Mouse (Mus musculus) layer of hippocampus, adult 18-20 months (tissue): ENCODE data around the gene Spaca7. TPM values are rescaled to one million over a fixed set of nuclear protein-coding genes. Genes with fewer than 3 reads are reported as not detected.
A peak's percentile ranks its signal among the peaks of the same experiment; 100 is the strongest.

Experiments used
- DNase-seq, 2 experiments: peaks; one replicate each; pipeline ENCODE4 v3.0.0; 2022; ENCODE audit warnings: low spot score in 2 of 2
- long read RNA-seq: library from polyadenylated mRNA; stranded (forward); transcript quantifications from one replicate; pipeline ENCODE4 v2.0.0, GENCODE M21; 2021
- total RNA-seq, 2 experiments: library from RNA; stranded (reverse); gene quantifications; 2 replicates each; pipeline ENCODE4 v1.2.3; 2021

The Spaca7 gene
- not detected for total RNA-seq
- long read RNA-seq: 0 reads

DNA sequence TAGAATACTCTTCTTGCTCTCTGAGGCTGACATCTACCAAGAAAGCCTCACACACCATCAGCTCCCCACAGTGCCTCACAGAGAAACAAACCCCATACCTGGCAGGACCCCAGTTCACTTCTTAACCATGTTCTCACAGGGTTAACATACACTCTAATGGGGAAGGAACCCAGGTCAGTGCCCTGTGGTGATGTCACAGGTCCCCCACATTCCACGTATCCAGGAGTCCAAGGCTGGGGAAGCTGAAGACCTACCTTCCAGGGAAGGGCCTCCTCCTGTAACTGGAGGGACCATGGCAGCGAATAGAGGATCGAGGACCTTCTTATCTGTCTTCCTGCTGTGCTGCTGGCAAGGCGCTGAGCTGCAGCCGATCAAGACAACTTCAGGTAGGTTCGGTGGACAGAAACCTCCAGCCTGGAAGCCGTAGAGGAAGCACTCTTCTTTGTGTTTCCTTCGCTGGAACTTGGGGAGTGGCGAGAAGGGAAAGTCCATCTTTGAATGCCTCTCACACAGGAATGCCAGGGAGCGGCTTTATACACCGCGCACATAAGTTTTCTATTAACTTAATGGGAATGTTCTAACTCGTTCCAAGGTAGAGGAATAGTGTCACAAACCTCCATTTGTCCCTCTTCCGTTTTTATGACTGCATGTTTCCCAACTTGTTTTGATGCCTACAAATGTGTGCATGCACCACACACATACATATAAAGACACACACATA lies at the start of gene Spaca7:
Gene Spaca7, plus strand, starts transcription at position 216 of the 721 bp plus-strand sequence.
- DNase-seq: no peak

DNA sequence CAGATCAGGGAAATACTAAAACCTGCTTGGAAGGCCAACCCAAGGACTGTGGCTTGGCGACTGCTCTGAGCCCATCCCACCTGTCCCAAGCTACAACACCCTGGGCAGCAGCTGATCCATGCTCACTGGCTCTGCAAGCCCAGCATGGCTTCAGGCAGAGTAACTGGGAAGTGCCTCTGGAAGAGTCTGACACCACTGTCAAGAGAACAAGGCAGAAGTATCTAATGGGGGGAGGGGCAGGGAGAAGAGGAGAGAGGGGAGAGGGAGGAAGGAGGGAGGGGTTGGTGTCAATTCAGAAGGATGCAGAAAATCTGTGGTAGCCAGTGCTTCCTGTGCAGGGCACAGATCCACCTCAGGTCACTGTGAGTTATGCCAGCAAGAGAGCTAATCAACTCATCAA lies 48.5 kb upstream of the Spaca7 start:
- no peak for DNase-seq

DNA sequence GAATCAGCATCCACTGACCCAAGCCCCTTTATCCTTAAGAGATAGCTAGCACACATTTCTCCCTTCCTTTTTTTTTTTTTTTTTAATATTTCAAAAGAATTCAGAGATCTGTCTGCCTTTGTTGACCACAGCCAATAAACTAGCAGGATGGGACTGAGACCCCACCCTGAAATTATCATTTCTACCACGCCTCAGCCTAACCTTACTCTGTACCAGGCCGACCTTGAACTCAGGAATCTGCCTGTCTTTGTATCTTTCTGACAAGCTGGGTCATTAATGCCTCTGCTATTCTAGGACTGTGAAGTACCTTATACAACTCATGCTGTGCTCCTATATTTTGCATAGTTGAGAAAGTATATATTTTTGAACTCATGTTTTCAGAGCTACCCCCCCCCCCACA lies 44.2 kb upstream of the Spaca7 start:
- DNase-seq: no peak

- peak in 1 of 2 experiments; percentile 8 for DNase-seq
Measured at GRCm38 (mm10) chr8:12535617-12536016, 37.2 kb upstream of the Spaca7 start.

DNA sequence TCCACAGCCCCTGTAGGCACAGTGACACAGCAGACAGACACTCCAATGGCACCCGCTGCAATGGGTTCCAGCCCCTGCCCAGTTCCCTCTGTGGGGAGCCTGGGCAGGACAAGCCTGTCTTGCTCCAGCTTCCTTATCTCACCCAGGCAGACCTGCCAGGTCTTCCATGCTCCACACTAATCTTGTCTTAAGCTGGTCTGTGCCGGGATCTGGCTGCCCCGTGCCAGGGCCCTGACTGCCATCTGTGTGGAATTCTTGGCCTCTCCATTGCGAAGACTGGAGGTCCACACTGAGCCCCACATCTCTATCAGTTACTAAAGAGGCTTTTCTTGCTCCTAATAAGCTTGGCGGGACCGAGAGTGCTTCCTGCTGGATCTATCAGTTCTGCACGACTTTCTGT lies 36.5 kb upstream of the Spaca7 start:
- DNase-seq: no peak

DNA sequence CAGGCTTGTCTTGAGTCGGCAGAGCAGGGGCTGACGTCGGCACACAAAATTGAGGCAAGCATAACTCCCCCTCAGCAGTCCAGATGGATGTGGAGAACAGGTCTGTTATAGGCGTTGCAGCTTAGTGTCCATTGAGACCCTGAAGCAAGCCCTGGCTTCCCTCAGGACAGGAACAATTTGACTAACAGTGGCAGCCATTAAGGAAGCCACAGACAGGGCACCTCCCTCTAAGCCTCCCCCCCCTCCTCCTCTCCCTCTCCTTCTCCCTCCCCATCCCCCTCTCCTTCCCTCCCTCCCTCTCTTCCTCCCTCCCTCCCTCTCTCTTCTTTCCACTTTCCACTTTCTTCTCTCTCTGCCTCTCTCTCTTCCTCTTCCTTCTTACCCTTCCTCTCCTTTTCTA lies 27.6 kb upstream of the Spaca7 start:
- no peak for DNase-seq

- DNase-seq: no peak
Measured at GRCm38 (mm10) chr8:12545671-12546070, 27.2 kb upstream of the Spaca7 start.

- no peak for DNase-seq
Measured at GRCm38 (mm10) chr8:12547466-12548220, 25.2 kb upstream of the Spaca7 start.

- no peak for DNase-seq
Measured at GRCm38 (mm10) chr8:12548255-12548654, 24.6 kb upstream of the Spaca7 start.

GRCm38 (mm10) chr8:12548680-12549079 lies 24.1 kb upstream of the Spaca7 start:
- no peak for DNase-seq

DNA sequence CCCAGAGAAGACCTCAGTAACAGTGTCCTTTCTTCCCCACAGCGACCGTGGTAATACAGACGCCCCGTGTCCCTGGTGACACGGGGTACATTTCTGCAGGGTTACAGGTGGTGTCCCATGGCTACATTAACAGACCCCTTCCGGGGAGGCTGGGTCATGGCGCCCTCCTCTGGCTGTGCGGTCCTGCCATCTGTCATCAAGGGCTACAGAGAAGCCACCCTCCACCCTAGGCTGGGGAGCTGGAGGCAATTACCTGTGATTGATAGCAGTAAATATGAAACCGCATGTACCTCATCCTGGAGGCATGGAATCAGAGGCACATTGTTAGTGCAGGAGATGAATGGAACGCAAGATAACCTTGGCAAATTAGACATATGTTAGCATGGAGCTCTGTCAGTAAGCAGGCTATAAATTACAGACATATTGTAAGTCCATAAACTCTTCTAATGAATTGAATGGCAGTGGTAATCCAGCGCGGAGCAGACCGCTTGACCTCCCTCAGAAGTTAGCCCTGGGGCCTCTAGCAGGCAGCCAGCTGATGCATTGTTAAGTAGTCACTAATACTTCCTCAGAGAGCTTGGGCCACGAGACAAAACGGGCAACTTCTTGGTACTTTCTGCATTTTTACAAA lies 17.2 kb upstream of the Spaca7 start:
- DNase-seq: no peak

DNA sequence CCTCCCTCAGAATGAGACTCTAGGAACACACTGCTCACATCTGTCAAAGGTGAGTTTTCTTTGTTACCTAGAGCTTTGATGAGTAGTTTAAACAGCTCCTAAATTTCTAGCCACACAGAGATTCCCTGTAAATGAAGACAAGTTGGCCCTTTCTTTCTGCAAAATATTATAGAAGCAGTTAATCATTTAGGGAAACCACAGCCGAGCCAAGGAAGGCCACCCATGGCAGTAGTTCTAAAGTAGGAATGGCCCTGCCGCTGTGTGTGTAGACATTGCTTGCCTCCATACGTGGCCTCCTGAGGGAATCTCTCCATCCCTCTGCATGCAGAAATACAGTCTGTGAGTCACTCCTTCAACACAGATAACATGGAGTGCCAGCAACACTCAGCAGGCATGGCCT lies 14.0 kb upstream of the Spaca7 start:
- no peak for DNase-seq

DNA sequence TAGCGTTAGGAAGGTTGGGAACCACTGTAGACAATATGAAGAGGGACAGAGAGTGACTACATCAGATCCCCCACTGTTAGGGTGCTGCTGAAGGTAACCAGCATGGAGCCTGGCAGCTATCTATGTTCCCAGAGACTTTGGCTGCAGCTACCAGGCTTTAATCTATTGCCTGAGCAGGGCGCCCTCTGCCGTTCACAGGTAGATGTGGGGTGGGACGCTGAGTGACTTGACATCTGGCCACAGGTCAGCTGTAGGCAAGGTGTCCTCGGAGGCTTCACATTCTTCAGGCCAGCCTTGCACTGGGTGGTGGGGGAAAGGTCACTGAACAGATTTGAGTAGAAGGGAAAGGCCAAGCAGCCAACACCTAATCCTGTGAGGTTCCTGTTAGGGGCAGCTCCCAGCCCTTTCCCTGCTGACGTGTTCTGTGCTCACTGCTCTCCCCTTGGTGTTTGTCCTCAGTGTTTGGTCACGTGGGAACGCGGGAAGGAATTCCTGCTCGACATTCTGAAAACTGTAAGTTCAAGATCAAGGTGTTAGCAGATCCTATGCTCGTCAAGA lies 11.3 kb upstream of the Spaca7 start:
- peak; percentile 10 to 72 for DNase-seq

GRCm38 (mm10) chr8:12564307-12564706 lies 8.5 kb upstream of the Spaca7 start:
- peak; percentile 18 to 59 for DNase-seq

DNA sequence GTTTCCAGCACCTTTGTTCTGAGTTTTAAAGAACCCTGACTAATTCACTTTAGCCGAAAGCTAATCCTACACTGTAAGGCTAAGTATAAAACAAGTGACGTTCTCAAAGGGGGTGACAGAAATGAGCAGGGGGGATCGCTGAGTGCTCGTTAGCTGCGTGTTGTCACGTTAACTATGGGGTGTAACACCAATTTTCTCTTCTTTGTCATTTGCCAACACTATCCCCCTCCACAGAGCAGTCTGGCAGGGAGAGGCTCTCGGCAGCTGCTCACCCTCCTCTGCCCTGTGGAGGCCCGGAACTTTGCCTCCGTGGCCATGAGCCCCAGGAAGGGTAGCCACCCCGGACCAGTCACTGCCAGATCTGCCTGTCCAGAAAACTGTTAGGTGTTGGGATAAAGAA lies 7.3 kb upstream of the Spaca7 start:
- DNase-seq: no peak

- DNase-seq: no peak
Measured at GRCm38 (mm10) chr8:12566509-12566908, 6.3 kb upstream of the Spaca7 start.

DNA sequence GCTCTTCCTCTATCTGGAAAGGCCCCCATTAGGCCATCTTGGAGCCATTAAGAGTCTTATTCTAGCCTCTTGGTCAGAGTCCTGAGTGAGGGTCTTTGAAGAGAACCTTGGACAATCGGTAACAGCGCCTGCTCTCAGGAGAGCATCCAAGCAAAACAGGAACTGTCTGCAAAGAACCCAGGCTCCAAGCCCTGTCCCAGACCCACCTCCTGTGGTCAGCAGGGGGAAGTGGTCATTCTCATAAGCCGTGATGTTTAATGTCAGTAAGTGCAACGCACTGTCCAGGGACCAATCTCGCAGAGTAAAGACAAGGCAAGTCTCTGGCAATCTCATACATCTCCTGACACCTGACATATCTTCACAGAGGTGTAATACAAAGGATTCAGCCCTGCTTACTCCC lies 3.2 kb downstream of the Spaca7 start:
- DNase-seq: no peak

DNA sequence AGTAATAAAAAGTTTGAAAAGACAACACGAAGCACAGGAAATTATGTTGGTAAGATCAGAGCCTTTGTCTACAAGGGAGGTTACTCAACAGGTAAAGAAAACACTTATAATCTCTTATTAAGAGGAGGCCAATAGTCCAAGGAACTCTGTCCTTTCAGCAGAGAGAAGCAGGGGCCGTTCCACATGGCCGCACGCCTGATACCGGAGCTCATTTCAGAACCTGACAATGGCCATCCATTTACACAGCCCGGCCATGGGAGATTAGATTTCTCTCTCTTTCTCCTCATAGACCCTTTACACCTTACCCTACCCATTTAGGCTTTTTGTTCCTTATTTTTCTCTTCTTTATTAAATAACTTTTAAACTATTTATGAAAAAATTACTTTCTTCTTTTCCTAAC lies 3.9 kb downstream of the Spaca7 start:
- no peak for DNase-seq

DNA sequence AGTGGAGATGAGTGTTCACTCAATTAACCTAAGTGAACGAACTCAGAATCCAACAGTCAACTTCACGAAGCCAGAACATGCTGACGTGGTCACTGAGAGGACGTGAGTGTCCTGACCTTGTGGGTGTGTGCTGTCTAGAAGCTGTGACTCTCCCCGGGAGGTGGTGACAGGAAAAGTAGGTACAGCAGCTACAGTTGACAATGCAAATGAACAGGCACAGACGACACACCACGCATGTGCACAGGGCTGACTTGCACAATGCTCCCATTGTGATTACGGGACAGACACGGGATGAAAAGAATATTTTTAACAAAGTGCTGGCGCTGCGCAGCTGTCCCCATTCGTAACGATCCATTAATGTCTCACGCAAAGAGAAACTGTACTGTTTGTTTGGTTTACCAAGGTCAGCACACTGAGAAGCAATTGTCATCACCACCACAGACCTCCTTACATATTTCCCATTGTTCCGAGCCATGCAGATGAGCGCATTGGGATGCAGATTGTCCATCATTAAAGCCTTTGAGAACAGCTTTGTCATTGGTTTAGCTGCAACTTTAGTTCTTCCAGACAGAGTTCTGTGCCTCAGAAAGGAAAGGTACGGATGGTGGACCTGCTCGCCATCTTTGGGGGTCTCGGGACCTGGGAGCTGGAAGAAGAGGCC lies 6.6 kb downstream of the Spaca7 start:
- peak in 1 of 2 experiments; percentile 8 for DNase-seq

DNA sequence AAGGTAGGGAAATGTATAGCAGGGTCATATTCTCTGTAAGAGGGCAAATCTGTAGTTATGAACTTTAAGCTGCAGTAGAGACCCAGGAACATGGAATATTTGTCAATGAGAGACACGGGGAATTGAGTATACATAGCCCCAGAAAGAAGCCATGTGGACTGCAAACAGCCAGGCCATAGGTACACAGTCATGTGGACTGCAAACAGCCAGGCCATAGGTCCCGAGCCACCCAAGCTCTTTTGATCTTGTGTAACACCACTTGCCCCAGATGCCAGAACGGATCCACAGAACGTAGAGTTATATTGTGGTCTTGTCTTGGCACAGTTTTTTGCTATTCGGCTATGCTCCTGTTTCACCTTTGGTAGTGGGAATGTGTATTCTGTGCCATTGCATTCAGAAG lies 11.0 kb downstream of the Spaca7 start:
- DNase-seq: no peak

DNA sequence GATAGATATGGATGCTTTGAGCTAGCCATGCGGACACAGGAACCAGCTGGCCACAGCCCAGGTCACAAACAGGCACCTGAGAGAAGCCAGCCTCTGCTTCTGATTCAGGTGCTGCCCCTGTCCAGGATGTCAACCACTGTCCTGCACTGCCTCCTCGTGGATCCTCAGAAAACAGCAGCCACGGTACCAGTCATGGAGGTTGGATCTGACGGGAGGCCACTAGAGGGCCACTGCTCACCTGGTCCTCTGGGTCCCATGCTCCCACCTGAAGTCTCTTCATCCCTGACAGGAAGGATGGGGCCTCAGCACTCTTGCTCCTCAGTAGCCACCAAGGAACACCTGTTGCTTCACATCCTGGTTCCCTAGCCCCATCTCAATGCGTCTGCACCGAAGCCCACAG lies 34.4 kb downstream of the Spaca7 start:
- DNase-seq: peak; percentile 70 to 85
